16 mouse cellular contexts compared by ENCODE assay signal in genomic region chr6:134443198-134443904, GRCm38 (mm10). TPM values are rescaled to one million over a fixed set of nuclear protein-coding genes. Genes with fewer than 3 reads are reported as not detected.
DNase-seq lines count a peak whose midpoint lies in the region; ATAC-seq and TF ChIP-seq lines count a peak whose summit lies in the region.
"Had no signal": no experiment of that assay in that cellular context is flagged by ENCODE, and none has a peak within 500 bp of the region (broad histone marks: within the 10 kb centered on the region; RNA-seq: fewer than 3 reads in every experiment).

No protein-coding gene starts in this region.

- no peak for TF ChIP-seq CTCF in lung, embryonic 14.5 days (IDR thresholded peaks at IDR 0.05; ENCODE audit: low read depth)
- TF ChIP-seq CTCF in kidney, adult 2 months (conservative IDR thresholded peaks at IDR 0.05; ENCODE audit: insufficient read depth, insufficient read length, low read depth, low read length): no peak

- H3K27me3 ChIP-seq in lung, embryonic 14.5 days (ENCODE audit: insufficient read depth, low read length): no peaks in the 10 kb centered on the region
- no peaks in the 10 kb centered on the region for H3K27me3 ChIP-seq in kidney, adult 2 months (replicated peaks; ENCODE audit: control insufficient read depth, insufficient read depth, low read length)
- no peaks in the 10 kb centered on the region; the same call in 1 of the 2 replicates for H3K27me3 ChIP-seq in liver, embryonic 12.5 days (replicated peaks)
- H3K27me3 ChIP-seq in stomach, embryonic 16.5 days (ENCODE audit: control insufficient read depth, insufficient read depth, low read length): no peaks in the 10 kb centered on the region
- H3K27me3 ChIP-seq: embryonic facial prominence, embryonic 12.5 days; limb, embryonic 15.5 days had no signal

- 48% methylated on average over 9 of the region's 9 CpGs for WGBS in lung, embryonic 14.5 days
- WGBS in kidney, adult 2 months: 25% methylated on average over 9 of the region's 9 CpGs
- 55% methylated on average over 9 of the region's 9 CpGs for WGBS in liver, embryonic 12.5 days (ENCODE audit: insufficient replicate concordance)
- WGBS in stomach, embryonic 16.5 days: 43% methylated on average over 9 of the region's 9 CpGs

- no peaks in the 10 kb centered on the region for H3K9me3 ChIP-seq in lung, embryonic 14.5 days (ENCODE audit: low read depth, low read length)
- H3K9me3 ChIP-seq in liver, embryonic 12.5 days (replicated peaks): no peaks in the 10 kb centered on the region
- H3K9me3 ChIP-seq in stomach, embryonic 16.5 days (replicated peaks; ENCODE audit: control insufficient read depth, low read length): no peaks in the 10 kb centered on the region
- H3K9me3 ChIP-seq: embryonic facial prominence, embryonic 12.5 days; limb, embryonic 15.5 days had no signal

- DNase-seq in lung, embryonic 14.5 days: peak; percentile 40
- DNase-seq in lung, postnatal 10 days: no peak
- DNase-seq in kidney, adult 2 months: peak; percentile 77
- no peak for DNase-seq in adrenal gland, postnatal 25 days
- no peak for DNase-seq in natural killer cell, adult 2 months (ENCODE audit: low spot score in 2 of 2)
- DNase-seq in thymus, postnatal 25 days: no peak
- DNase-seq: cerebellum, adult 2 months; forebrain, postnatal 0 days; heart, adult 2 months; thymus, adult 2 months had no signal

- H3K9ac ChIP-seq in lung, embryonic 14.5 days: no peak overlapping the region
- no peak overlapping the region for H3K9ac ChIP-seq in liver, embryonic 12.5 days
- H3K9ac ChIP-seq in stomach, embryonic 16.5 days (ENCODE audit: low read length): no peak overlapping the region
- H3K9ac ChIP-seq: embryonic facial prominence, embryonic 12.5 days; forebrain, postnatal 0 days; limb, embryonic 15.5 days had no signal

- H3K4me3 ChIP-seq in lung, embryonic 14.5 days (ENCODE audit: low read depth, low read length): no peak overlapping the region
- no peak overlapping the region for H3K4me3 ChIP-seq in kidney, adult 2 months (ENCODE audit: insufficient read depth, low read depth, low read length)
- no peak overlapping the region for H3K4me3 ChIP-seq in liver, embryonic 12.5 days
- H3K4me3 ChIP-seq in stomach, embryonic 16.5 days (replicated peaks; ENCODE audit: low read length): no peak overlapping the region
- H3K4me3 ChIP-seq: embryonic facial prominence, embryonic 12.5 days; heart, adult 2 months; limb, embryonic 15.5 days had no signal

- TF ChIP-seq POLR2A in kidney, adult 2 months (IDR thresholded peaks at IDR 0.05; ENCODE audit: low read depth, low read length): no peak

- ATAC-seq in lung, embryonic 14.5 days (ENCODE audit: insufficient read depth): no peak
- ATAC-seq in liver, embryonic 12.5 days: 0 out of 2 replicates have a peak, but pooled peaks have one; percentile 18
- ATAC-seq in stomach, embryonic 16.5 days (ENCODE audit: insufficient read depth, low FRiP score): peak; percentile 87
- ATAC-seq: forebrain, postnatal 0 days; midbrain, embryonic 16.5 days had no signal

- H3K27ac ChIP-seq in lung, embryonic 14.5 days (ENCODE audit: low read depth): peak overlapping the region; percentile 46; the same call in 1 of the 2 replicates
- peak overlapping the region; percentile 71 for H3K27ac ChIP-seq in kidney, adult 2 months (ENCODE audit: insufficient read depth, low read depth, low read length)
- 0 out of 2 replicates have a peak overlapping the region, but pooled peaks have one; percentile 40 for H3K27ac ChIP-seq in liver, embryonic 12.5 days
- peak overlapping the region; percentile 92 for H3K27ac ChIP-seq in stomach, embryonic 16.5 days (ENCODE audit: low read length)
- H3K27ac ChIP-seq: embryonic facial prominence, embryonic 12.5 days; heart, adult 2 months; limb, embryonic 15.5 days had no signal

- peaks cover 21% of the 10 kb centered on the region for H3K36me3 ChIP-seq in lung, embryonic 14.5 days (ENCODE audit: insufficient read depth)
- H3K36me3 ChIP-seq in kidney, adult 2 months (ENCODE audit: control insufficient read depth, insufficient read depth, low read length): peaks cover 2% of the 10 kb centered on the region
- H3K36me3 ChIP-seq in liver, embryonic 12.5 days: peaks cover 16% of the 10 kb centered on the region
- peaks cover 6% of the 10 kb centered on the region; the same call in 1 of the 2 replicates for H3K36me3 ChIP-seq in stomach, embryonic 16.5 days (ENCODE audit: control insufficient read depth, insufficient read depth, low read length)

- H3K4me2 ChIP-seq in lung, embryonic 14.5 days: no peak overlapping the region
- no peak overlapping the region for H3K4me2 ChIP-seq in liver, embryonic 12.5 days
- H3K4me2 ChIP-seq in stomach, embryonic 16.5 days (ENCODE audit: low read depth, low read length): peak overlapping the region; percentile 31
- H3K4me2 ChIP-seq: embryonic facial prominence, embryonic 12.5 days; limb, embryonic 15.5 days had no signal

- no peaks in the 10 kb centered on the region; the same call in 1 of the 2 replicates for H3K4me1 ChIP-seq in lung, embryonic 14.5 days (ENCODE audit: insufficient read depth)
- peaks cover 7% of the 10 kb centered on the region; the same call in 1 of the 2 replicates for H3K4me1 ChIP-seq in kidney, adult 2 months (ENCODE audit: control insufficient read depth, insufficient read depth, low read length)
- H3K4me1 ChIP-seq in liver, embryonic 12.5 days: peaks cover 6% of the 10 kb centered on the region
- peaks cover 16% of the 10 kb centered on the region for H3K4me1 ChIP-seq in stomach, embryonic 16.5 days (ENCODE audit: control insufficient read depth, insufficient read depth, low read length)

RNA-seq across cellular contexts. Expression of gene Bcl2l14, which starts 47.2 kb away (rescaled TPM):
- polyA plus RNA-seq in lung, embryonic 14.5 days (2014; fragmentation: Nextera tagmentation; extraction: Ambion mirVana): 2.8 and 3.6 TPM in 2 replicates
- polyA plus RNA-seq in kidney, adult 2 months (2012; rRNA removed): 0.77 and 1.1 TPM in 2 replicates
- 0.38 and 0.41 TPM in 2 replicates for polyA plus RNA-seq in liver, embryonic 12.5 days (2016; fragmentation: Nextera tagmentation; extraction: Ambion mirVana)
- polyA plus RNA-seq in stomach, embryonic 16.5 days (2015; fragmentation: Nextera tagmentation; extraction: Ambion mirVana): 15.6 and 20.4 TPM in 2 replicates
- 0.24 TPM in 1 of 2 replicates, not detected in the other for total RNA-seq in adrenal gland, postnatal 25 days (2021)
- total RNA-seq: forebrain, postnatal 0 days; heart, adult 2 months; layer of hippocampus, postnatal 14 days had no signal
- polyA plus RNA-seq: cerebellum, adult 2 months; forebrain, postnatal 0 days; midbrain, embryonic 16.5 days had no signal

Comparison
In these comparisons a context has a peak if more than half of its experiments do, and no peak if none do; other contexts are left out.
1. DNase-seq: peak in lung, embryonic 14.5 days (single experiment) and kidney, adult 2 months (single experiment); none in lung, postnatal 10 days (single experiment), adrenal gland, postnatal 25 days (single experiment), natural killer cell, adult 2 months (0 of 2) and thymus, postnatal 25 days (single experiment).
2. H3K27ac ChIP-seq: peak in every context shown above with its lines; median percentile 92 in stomach, embryonic 16.5 days; 71 in kidney, adult 2 months; 46 in lung, embryonic 14.5 days; 40 in liver, embryonic 12.5 days.